Mouse (Mus musculus) liver, embryonic 14.5 days (tissue): ENCODE results near the gene Mbd6. TPM values are rescaled to one million over a fixed set of nuclear protein-coding genes. Genes with fewer than 3 reads are reported as not detected.

ENCODE experiments used
- ATAC-seq: fragments of 200-750 bp; cut with Nextera tagmentation; 2 replicates; pipeline ENCODE4 v1.8.0; 2017; ENCODE audit warnings: moderate number of reproducible peaks, mild to moderate bottlenecking, moderate library complexity; ENCODE audit not compliant: insufficient read depth
- DNase-seq, 3 experiments: peaks; one replicate each; pipeline ENCODE4 v3.0.0-alpha.2; 2012 to 2013; ENCODE audit warnings: low read depth in 3 of 3, low spot score in 3 of 3
- H3K27ac ChIP-seq: fragments of 300-500 bp; sonication (generic); 2 replicates; pipeline ENCODE4 v1.5.1; 2014; ENCODE audit warnings: moderate library complexity, mild to moderate bottlenecking, control low read depth, inconsistent platforms
- H3K27me3 ChIP-seq: fragments of 300-500 bp; sonication (generic); 2 replicates; pipeline ENCODE4 v1.6.1; 2014; ENCODE audit warnings: mild to moderate bottlenecking, low read length, moderate library complexity; ENCODE audit not compliant: control insufficient read depth, insufficient read depth
- H3K36me3 ChIP-seq: fragments of 300-500 bp; sonication (generic); replicated peaks from 2 replicates; pipeline ENCODE4 v1.6.1; 2014; ENCODE audit warnings: low read depth; ENCODE audit not compliant: control insufficient read depth, insufficient read depth
- H3K4me1 ChIP-seq, 2 experiments: fragments of 200-500 bp in 1 of 2; fragments of 300-500 bp in 1 of 2; sonication (generic) in 1 of 2; replicated peaks; 2 replicates each; pipeline ENCODE4 v1.6.1; 2012 to 2014; ENCODE audit warnings: antibody characterized with exemption in 1 of 2, inconsistent platforms in 1 of 2, low read length in 1 of 2; ENCODE audit not compliant: control insufficient read depth in 2 of 2, insufficient read depth in 2 of 2
- H3K4me2 ChIP-seq: fragments of 300-500 bp; sonication (generic); 2 replicates; pipeline ENCODE4 v1.6.1; 2014; ENCODE audit warnings: low read depth, mild to moderate bottlenecking, control low read depth, moderate library complexity
- H3K4me3 ChIP-seq, 2 experiments: fragments of 200-500 bp in 1 of 2; fragments of 300-500 bp in 1 of 2; sonication (generic) in 1 of 2; 2 replicates each; pipeline ENCODE4 v1.5.1; 2012 to 2014; ENCODE audit warnings: low read depth in 2 of 2, low read length in 2 of 2, mild to moderate bottlenecking in 2 of 2, control low read depth in 1 of 2, inconsistent platforms in 1 of 2, moderate library complexity in 1 of 2; ENCODE audit not compliant: insufficient read depth in 1 of 2
- H3K9ac ChIP-seq: fragments of 300-500 bp; sonication (generic); replicated peaks from 2 replicates; pipeline ENCODE4 v1.6.1; 2014; ENCODE audit warnings: mild to moderate bottlenecking, control low read depth, moderate library complexity
- H3K9me3 ChIP-seq: fragments of 300-500 bp; sonication (generic); 2 replicates; pipeline ENCODE4 v1.6.1; 2016; ENCODE audit warnings: low read length, mixed read lengths; ENCODE audit not compliant: control insufficient read depth
- CTCF ChIP-seq: IDR thresholded peaks from 2 replicates; pipeline ENCODE4 v1.5.1; 2016; ENCODE audit warnings: antibody characterized with exemption, low read depth, control low read depth
- EP300 ChIP-seq: IDR thresholded peaks from 2 replicates; pipeline ENCODE4 v1.6.1; 2016; ENCODE audit warnings: antibody characterized with exemption, low read depth
- WGBS: fragments of 180-500 bp; shearing (Covaris S2); extraction: QIAGEN DNeasy Blood & Tissue Kit; methylation state at CpG from one replicate; pipeline ENCODE4 v1.1.7; 2014; ENCODE audit not compliant: insufficient replicate concordance; 5-methylcytosine and 5-hydroxymethylcytosine counted together
- polyA plus RNA-seq, 2 experiments: library from polyadenylated mRNA; depleted of rRNA in 1 of 2; stranded (reverse) in 1 of 2; unstranded in 1 of 2; fragments of >200 nt; fragmentation: Nextera tagmentation in 1 of 2; extraction: Ambion mirVana in 1 of 2; gene quantifications; 2 replicates each; pipeline versions ENCODE4 v1.2.1 to v1.2.3; 2012 to 2014

Gene Mbd6
- polyA plus RNA-seq, 2 experiments: 5.6 to 11.0 TPM

DNA sequence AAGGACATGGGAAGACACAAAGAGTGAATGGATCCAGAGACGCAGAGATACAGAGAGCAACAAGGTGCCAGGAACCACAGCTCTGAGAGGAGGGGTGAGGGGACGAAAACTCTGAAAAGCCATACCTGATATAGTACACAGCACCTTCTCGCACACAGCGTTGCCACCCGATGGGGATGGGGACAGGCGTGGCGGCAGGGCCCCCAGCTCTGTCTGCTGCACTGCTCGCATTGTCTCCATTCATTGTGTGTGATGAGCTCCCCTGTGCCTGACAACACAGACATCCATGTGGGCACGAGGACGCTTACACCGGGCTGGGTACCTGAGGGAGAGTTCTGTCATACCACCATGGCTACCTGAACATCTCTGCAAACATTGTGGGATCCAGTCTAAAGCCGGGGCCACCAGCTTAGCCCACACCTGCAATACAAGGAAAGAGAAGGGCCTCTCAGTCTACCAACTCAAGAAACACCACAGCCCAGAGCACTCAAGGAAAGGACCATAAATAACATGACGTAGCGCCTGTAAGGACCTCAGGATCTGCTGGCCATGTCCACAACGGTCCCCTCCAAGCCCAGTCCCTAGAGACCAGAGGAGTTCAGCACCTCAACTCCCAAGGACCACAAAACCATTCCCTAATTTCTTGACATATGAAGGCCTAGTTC lies 1.4 kb downstream of the Mbd6 start:
- Histone ChIP-seq H3K27ac (peak overlapping the region; percentile 99), H3K9me3 (no peaks in the 10 kb centered on the region), H3K9ac (peak overlapping the region; percentile 92), H3K36me3 (peaks cover 39% of the 10 kb centered on the region), H3K4me1 (peaks cover 4 to 28% of the 10 kb centered on the region in 2 experiments), H3K4me2 (peak overlapping the region; percentile 90), H3K4me3 (peak overlapping the region; percentile 78 to 87), H3K27me3 (no peaks in the 10 kb centered on the region)
- TF ChIP-seq CTCF (no peak), EP300 (no peak)
- 68% methylated on average over 15 of the region's 15 CpGs for WGBS
- DNase-seq: no peak
- no peak for ATAC-seq

DNA sequence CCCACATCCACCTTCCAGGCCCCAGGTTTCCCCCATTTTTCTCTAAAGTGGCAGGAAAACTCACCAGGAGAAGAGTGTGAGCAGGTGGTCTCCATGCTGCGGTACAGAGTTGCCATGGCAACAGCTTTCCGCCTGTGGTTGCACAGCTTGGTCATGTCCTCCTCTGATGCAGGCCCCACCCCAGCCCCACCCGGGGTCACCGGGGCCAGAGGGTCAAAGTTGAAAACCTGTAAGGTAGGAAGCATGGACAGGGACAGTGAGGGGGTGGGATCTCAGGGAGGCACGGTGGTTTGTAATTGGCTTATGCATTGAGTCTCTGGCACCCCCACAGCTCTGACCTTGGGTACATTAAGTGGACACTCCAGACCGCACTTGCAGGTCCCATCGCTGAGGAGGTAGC lies 2.1 kb downstream of the Mbd6 start:
- H3K4me3 ChIP-seq: peak overlapping the region in 1 of 2 experiments; percentile 87; a peak in 1 of 4 replicates
- H3K4me1 ChIP-seq: peaks cover 0 to 23% of the 10 kb centered on the region in 2 experiments; a peak in 3 of 4 replicates
- H3K9me3 ChIP-seq: no peaks in the 10 kb centered on the region
- H3K36me3 ChIP-seq: peaks cover 43% of the 10 kb centered on the region
- ATAC-seq (no peak), DNase-seq (no peak)
- 70% methylated on average over 7 of the region's 7 CpGs for WGBS
- no peak overlapping the region for H3K27ac ChIP-seq
- TF ChIP-seq EP300 (no peak), CTCF (no peak)
- H3K9ac ChIP-seq: no peak overlapping the region
- no peaks in the 10 kb centered on the region for H3K27me3 ChIP-seq
- H3K4me2 ChIP-seq: peak overlapping the region; percentile 90

DNA sequence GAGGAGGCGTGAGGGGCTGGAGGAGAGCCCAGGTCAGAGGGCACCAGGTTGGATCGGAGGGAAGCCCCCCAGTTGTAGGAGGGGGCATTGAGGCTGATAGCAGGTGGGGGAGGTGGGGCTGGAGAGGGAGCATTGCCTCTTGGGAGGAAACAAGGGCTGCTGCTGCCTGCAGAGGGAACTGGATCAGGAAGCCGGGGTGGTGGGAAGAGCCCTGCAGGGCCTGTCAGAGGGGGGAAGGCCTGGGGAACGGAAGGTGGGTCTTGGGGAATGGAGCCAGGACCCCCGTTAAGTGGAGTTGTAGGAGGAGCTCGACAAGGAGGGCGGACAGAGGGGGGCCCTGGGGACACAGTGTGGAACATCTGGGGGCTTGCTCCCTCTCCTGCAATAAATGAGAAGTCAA lies 2.6 kb downstream of the Mbd6 start:
- H3K36me3 ChIP-seq: peaks cover 48% of the 10 kb centered on the region
- ATAC-seq (no peak), DNase-seq (no peak)
- H3K9ac ChIP-seq: no peak overlapping the region
- H3K27ac ChIP-seq: no peak overlapping the region
- no peak overlapping the region; the same call in 1 of the 2 replicates for H3K4me2 ChIP-seq
- peaks cover 0 to 21% of the 10 kb centered on the region in 2 experiments; a peak in 3 of 4 replicates for H3K4me1 ChIP-seq
- TF ChIP-seq CTCF (no peak), EP300 (no peak)
- no peaks in the 10 kb centered on the region for H3K27me3 ChIP-seq
- 75% methylated on average over 7 of the region's 7 CpGs for WGBS
- no peak overlapping the region for H3K4me3 ChIP-seq
- H3K9me3 ChIP-seq: no peaks in the 10 kb centered on the region

DNA sequence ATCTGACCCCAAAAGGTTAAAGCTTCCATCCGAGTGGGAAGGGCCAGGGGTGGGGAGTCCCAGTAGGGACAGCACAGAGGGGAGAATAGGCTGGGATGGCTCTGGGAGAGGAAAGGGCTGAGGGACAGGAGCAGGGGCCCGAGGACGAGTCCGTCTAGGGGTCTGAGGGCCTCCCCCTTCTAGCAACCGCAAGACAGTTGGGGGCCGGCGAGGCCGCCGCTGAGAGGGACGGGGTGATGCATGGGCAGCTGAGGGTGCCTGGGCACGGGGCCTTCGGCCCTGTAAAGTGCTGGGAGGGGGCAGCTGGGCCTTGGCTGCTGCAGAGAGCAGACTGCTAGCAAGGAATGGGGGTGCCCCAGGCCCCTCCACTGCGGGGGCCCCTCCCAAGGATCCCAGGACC lies 3.2 kb downstream of the Mbd6 start:
- Histone ChIP-seq H3K27ac (no peak overlapping the region), H3K4me2 (no peak overlapping the region), H3K36me3 (peaks cover 54% of the 10 kb centered on the region), H3K27me3 (no peaks in the 10 kb centered on the region), H3K4me3 (no peak overlapping the region), H3K4me1 (peaks cover 0 to 21% of the 10 kb centered on the region in 2 experiments; a peak in 3 of 4 replicates), H3K9me3 (no peaks in the 10 kb centered on the region), H3K9ac (no peak overlapping the region)
- ATAC-seq (no peak), DNase-seq (no peak)
- 85% methylated on average over 13 of the region's 13 CpGs for WGBS
- TF ChIP-seq CTCF: no peak
- TF ChIP-seq EP300: no peak

DNA sequence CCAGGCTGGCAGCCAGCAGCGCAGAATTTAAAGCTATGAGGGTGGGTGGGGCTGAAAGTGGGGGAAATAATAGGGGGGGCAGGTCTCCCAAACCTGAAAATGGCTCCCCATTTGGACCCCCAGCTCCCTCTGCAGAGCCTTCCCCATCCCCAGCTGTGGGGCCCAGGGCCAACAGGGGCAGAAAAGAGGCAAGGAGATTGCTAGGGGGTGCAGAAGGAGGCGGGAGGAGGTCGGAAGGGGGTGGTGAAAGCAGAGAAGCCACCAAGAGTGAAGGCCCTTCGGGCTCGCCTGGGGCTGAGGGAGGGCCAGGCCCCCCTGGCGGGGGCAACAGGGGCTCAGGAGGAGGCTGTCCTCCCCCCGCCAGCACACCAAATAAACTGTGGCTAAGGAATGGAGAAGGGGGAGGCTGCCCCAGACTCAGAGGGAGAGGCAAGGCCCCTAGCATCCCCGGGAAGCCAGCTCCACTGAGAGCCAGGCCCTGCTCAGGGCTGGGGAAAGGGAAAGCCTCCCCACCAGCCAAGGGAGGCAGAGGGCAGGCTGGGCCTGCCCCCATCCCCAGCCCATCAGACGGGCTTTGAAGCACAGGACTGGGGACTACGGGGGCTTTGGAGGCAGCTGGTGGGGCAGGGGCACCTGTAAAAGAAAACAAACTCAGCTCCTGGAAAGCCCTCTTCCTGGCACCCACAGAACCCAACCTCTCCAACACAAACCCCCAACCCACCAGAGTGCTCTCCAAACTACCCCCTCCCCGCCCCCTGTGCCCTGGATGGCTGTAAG lies 3.9 kb downstream of the Mbd6 start:
- Histone ChIP-seq H3K27me3 (no peaks in the 10 kb centered on the region), H3K9me3 (no peaks in the 10 kb centered on the region; the same call in 1 of the 2 replicates), H3K9ac (no peak overlapping the region), H3K4me2 (no peak overlapping the region), H3K27ac (no peak overlapping the region), H3K36me3 (peaks cover 59% of the 10 kb centered on the region), H3K4me1 (peaks cover 0 to 20% of the 10 kb centered on the region in 2 experiments; a peak in 3 of 4 replicates), H3K4me3 (no peak overlapping the region)
- DNase-seq: no peak
- no peak for ATAC-seq
- WGBS: 84% methylated on average over 11 of the region's 11 CpGs
- no peak for TF ChIP-seq CTCF
- no peak for TF ChIP-seq EP300
